Mouse (Mus musculus) stomach, postnatal 0 days (tissue): Measurements from ENCODE around the gene Kcnn4.

ENCODE experiments used
- CTCF ChIP-seq: IDR thresholded peaks from 2 replicates; pipeline ENCODE4 v1.5.1; 2016; ENCODE audit warnings: antibody characterized with exemption, low read depth, mild to moderate bottlenecking, moderate library complexity
- EP300 ChIP-seq: optimal IDR thresholded peaks from 2 replicates; pipeline ENCODE3; 2016; ENCODE audit warnings: antibody characterized with exemption

GRCm38 (mm10) chr7:24373538-24374379, 3.7 kb downstream of the Kcnn4 start:
- TF ChIP-seq EP300 (no peak), CTCF (no peak)
